Mouse (Mus musculus) megakaryocyte progenitor cell, adult 5-6 weeks (primary cell): ENCODE measurements around the gene Dennd4b. TPM values are rescaled to one million over a fixed set of nuclear protein-coding genes. Genes with fewer than 3 reads are reported as not detected.
"Not testable (repeated sequence)": the region's sequence is repeated elsewhere in the genome, so short reads cannot be mapped to it uniquely, and the experiment has no call there.

Experiments used
- ATAC-seq: replicated peaks from 2 replicates; pipeline ENCODE4 v1.8.0; 2016; ENCODE audit warnings: mild to moderate bottlenecking, moderate TSS enrichment, inconsistent platforms; ENCODE audit not compliant: poor library complexity
- total RNA-seq, 2 experiments: library from RNA; stranded (forward) in 1 of 2; stranded (reverse) in 1 of 2; fragments of 157-497, 149-512 nt in 1 of 2; fragments of 200-1000 nt in 1 of 2; gene quantifications; 2 replicates each; pipeline versions ENCODE4 v1.2.3 to v1.2.4; 2015 to 2017

The Dennd4b gene
- 16.5 and 21.9 TPM in 2 replicates for total RNA-seq (2015)
- total RNA-seq (2017): 8.9 and 10.4 TPM in 2 replicates

GRCm38 (mm10) chr3:90265034-90265931, at the start of gene Dennd4b:
TSS of gene Dennd4b (plus strand) at chr3:90265185.
- ATAC-seq: peak; percentile 73

DNA sequence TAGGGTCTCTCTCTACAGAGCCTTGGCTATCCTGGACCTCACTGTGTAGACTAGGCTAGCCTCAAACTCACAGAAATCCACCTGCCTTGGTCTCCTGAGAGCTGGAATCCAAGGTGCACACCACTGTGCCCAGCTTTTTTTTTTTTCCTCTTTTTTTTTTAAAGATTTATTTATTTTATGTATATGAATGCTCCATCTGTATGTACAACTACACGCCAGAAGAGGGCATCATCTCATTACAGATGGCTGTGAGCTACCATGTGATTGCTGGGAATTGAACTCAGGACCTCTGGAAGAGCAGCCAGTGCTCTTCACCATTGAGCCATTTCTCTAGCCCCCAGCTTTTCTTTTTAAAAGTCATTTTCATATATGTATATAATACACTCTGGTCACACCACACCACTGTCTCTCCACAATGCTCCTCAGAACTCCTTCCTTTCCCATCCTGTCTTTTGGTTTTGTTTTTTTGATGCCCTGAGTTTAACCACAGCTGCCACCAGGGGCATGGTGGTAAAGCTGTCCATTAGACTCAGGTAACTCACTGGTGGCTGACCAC, 49.1 kb upstream of the Dennd4b start:
- ATAC-seq: no peak

- ATAC-seq: peak; percentile 76
Observed at GRCm38 (mm10) chr3:90220088-90220487, 44.9 kb upstream of the Dennd4b start.

- peak; percentile 40 for ATAC-seq
Observed at GRCm38 (mm10) chr3:90220531-90220951, 44.4 kb upstream of the Dennd4b start.

DNA sequence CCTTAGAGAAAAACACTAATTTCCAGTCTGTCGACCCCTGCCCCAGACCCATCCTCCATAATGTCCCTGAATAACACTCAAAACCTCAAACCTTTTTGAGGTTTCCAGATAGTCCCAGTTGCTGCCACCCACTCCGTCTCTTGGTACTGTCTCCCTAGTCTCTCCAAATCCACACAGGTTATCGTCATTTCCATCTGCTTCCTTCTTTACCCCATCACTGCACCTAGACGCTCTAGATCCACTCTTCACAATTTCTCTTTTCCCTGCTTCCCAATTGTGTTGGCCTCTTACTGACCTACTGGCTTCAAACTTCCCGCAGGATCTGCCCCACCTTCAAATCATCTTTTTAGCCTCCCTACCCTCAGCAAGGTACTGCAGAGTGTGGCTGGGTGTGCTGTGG, 43.9 kb upstream of the Dennd4b start:
- peak; percentile 28; the same call in 1 of the 2 replicates for ATAC-seq

DNA sequence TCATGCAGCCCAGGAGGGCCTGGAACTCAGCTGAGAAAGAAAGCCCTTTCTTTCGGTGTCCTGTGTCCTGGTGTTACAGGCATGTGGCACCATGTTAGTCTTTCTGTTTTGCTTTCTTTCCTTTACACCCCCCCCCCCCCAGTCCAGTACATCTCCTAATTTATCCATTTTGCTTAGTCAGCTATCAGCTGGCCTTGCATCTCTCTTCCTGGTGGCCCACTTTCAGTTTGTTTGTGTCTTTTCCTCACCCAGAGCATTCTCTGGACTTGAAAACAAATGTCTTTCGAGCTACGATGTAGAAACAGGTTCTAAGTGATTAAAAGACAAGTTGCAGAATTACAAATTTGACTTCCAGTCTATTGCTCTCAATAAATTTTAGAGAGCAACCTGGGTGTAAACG, 42.5 kb upstream of the Dennd4b start:
- no peak for ATAC-seq

- ATAC-seq: no peak; the same call in 1 of the 2 replicates
Observed at GRCm38 (mm10) chr3:90222941-90223340, 42.0 kb upstream of the Dennd4b start.

DNA sequence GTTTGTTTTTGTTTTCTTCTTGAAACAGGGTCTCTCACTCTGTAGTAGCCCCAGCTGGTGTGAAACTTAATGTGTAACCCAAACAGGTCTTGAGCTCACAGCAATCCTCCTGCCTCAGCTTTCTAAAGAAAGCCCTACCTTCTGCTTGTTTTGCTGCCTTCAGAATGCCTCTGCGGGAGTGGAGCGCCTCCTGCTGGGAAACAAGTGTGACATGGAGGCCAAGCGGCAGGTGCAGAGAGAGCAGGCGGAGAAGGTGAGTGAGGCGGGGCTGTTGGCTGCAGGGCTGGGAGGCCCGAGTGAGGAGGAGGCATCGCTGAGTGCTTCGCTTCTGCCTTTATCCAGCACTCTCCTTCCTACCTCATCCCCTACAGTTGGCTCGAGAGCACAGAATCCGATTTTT, 40.7 kb upstream of the Dennd4b start:
- ATAC-seq: no peak

- peak; percentile 24 for ATAC-seq
Observed at GRCm38 (mm10) chr3:90231075-90231474, 33.9 kb upstream of the Dennd4b start.

GRCm38 (mm10) chr3:90231507-90232333, 33.3 kb upstream of the Dennd4b start, which contains the start of gene Jtb:
TSS of gene Jtb (plus strand) at chr3:90231597.
- ATAC-seq: peak; percentile 97

- 0 out of 2 replicates have a peak, but pooled peaks have one; percentile 13 for ATAC-seq
Observed at GRCm38 (mm10) chr3:90241251-90241650, 23.7 kb upstream of the Dennd4b start.

GRCm38 (mm10) chr3:90241669-90242358, 23.2 kb upstream of the Dennd4b start:
- ATAC-seq: peak; percentile 59

DNA sequence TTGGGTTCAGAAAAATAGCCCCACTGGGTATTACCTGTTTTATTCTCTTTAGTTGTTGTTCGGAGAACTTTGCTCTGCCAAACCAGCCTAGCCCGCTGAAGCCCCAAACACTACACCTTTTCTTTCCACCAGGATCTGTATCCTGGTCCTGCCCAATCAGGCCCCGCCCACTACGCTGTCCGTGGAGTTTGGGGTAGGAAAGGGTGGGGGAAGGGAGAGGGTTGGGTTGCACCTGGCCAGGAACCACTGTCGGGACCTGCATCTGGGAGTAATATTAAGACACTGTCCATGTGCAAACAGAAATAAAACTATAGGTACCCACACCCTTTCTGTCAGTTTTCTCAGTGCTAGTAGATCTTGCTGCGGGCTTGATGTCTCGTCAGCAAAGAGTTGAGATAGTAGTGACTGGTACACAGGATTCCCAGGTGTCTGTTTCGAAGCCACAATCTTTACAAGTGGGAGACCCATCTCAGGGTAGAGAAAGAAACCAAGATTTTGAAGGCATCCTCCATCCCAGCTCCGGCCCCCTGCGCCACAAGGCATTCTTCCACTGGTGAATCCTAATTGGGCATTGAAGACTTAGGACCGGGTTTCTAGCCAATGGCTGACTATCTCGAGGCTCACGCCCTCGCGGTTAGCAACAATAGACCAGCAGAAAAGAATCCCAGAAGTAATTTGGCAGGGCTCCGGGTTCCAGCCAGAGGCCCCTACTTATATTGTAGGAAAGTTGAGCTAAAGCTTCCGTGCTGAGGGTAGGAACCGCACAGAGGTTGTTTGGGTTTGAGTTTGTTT, 21.8 kb upstream of the Dennd4b start, which contains the start of gene Creb3l4:
Gene Creb3l4, minus strand, starts transcription at position 529 of the 792 bp plus-strand sequence.
- ATAC-seq: no peak

- ATAC-seq: no peak
Observed at GRCm38 (mm10) chr3:90245406-90245805, 19.6 kb upstream of the Dennd4b start.

GRCm38 (mm10) chr3:90247630-90247959, 17.4 kb upstream of the Dennd4b start:
- ATAC-seq: peak; percentile 5

DNA sequence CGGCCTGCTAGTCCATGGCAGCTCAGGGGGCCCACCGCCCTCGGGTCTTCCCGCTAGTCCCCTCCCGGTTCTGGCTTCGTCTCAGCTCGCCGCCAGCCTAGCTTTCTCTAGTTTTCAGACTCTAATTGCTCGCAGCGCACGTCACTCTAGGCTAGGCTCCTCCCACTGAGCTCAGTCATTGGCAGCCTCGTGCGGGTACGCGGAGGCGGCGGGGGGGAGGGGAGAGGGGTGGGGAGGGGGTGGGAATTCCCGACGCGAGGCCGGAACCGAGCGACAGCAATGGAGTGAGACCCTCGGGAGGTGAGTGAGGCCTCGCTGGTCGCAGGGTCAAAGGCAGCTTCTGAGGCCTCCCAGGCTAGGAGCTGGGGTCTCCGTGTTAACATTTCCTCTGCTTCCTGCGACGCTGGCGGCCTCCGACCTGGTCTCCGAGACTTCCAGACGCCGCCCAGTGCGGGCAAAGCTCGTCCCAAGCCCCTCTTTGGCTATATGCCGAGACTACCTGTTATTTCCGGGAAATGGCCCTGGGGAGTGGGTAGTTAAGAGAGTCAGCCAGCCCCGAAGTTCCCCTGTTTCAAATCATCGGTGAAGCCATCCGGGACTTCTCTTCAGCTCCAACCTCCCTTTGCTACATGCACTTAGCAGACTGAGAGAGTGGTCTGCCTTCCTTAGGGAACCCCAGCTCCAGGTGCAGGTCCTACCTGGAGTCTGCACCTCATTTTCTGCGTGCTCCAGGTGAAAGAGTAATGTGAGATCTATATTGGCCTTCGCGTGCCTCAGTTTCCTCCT, 16.8 kb upstream of the Dennd4b start, which contains the start of gene Slc39a1:
Gene Slc39a1, plus strand, starts transcription at position 213 of the 786 bp plus-strand sequence.
- peak; percentile 96 for ATAC-seq

DNA sequence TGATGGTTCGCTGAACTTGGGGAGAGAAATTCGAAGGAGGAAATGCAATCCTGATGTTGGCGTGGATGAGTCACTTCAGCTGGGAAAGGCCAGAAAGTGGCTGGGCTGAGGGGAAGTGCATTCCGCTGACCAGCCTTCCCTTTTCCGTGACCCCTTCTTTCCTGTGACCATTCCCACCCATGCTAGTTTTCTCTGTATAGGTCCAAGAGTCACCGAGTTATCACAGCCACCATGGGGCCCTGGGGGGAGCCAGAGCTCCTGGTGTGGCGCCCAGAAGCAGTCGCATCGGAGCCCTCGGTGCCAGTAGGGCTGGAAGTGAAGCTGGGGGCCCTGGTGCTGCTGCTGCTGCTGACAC, 16.3 kb upstream of the Dennd4b start:
- ATAC-seq: peak; percentile 36

DNA sequence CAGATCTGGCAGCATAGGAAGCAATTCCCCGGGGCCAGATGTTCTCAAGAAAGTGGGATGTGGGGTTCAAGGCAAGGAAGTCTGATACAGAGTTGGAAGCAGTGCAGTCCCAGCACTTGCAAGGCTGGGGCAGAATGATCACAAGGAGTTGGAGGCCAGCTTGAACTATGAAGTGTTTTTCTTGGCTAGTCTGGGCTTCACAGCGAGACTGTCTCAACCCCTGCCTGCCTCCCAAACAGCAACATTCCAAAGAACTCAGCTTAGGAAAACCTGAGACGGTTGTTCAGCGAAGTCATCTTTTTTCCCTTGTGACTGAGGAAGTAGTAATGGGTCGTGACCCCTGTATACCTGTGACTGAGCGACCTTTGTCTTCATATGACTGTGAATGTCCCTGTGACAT, 14.2 kb upstream of the Dennd4b start:
- no peak for ATAC-seq

GRCm38 (mm10) chr3:90251731-90252226, 13.2 kb upstream of the Dennd4b start:
- ATAC-seq: not testable (repeated sequence)
